Mouse (Mus musculus): ENCODE results near the gene Igfbp7. TPM values are rescaled to one million over a fixed set of nuclear protein-coding genes. Genes with fewer than 3 reads are reported as not detected.

Igfbp7 gene
- polyA plus RNA-seq, 1 experiment: 0.20 TPM

DNA sequence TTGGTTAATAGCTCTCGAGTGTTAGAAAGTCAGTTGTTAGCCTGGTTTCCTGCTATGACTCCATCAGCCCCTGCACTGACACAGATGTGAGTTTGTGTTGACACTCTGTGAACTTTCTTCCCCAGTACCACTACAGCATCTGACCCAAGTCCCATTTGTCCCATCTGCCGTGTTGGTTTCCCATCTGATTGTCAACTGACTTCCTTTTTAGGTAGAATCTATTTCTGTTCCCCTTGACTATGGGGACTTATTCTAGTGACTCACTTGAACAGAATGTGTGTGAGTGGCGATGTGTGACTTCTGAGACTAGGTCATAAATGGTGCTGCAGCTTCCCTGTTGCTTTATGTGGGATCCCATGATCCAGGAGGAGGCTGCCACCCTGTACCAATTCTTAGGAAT is 32.9 kb downstream of the Igfbp7 start:
- Histone ChIP-seq H3K9me3 (ENCODE audit: control insufficient read depth, low read length) (no peaks in the 10 kb centered on the region), H3K4me1 (ENCODE audit: control insufficient read depth) (no peaks in the 10 kb centered on the region), H3K36me3 (ENCODE audit: control insufficient read depth) (no peaks in the 10 kb centered on the region), H3K27me3 (ENCODE audit: control insufficient read depth) (no peaks in the 10 kb centered on the region), H3K4me3 (replicated peaks) (no peak overlapping the region)
- no peak for TF ChIP-seq TAL1 (IDR thresholded peaks at IDR 0.05; ENCODE audit: low read length)
- no peak for TF ChIP-seq GATA1 (IDR thresholded peaks at IDR 0.05; ENCODE audit: low read length)

DNA sequence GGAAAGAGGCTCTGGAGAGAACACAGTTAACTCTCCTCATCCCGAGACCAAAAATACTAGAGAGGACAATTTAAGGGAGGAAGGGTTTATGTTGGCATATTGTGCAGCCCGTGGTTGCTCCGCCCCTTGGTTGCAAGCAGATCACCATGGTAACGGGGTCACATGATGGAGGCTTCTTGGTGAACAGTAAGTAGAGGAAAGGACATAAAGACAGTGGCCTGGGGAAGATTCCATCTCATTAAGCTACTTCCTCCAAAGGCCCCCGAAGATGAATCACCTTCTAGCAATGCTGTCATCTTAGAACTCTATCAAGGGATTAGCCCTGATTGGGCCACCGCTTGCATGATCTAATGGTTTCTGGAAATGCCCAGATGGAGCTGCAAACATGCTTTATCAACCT is 35.1 kb downstream of the Igfbp7 start:
- Histone ChIP-seq H3K9me3 (ENCODE audit: control insufficient read depth, low read length) (no peaks in the 10 kb centered on the region), H3K27me3 (ENCODE audit: control insufficient read depth) (no peaks in the 10 kb centered on the region), H3K4me3 (replicated peaks) (no peak overlapping the region), H3K4me1 (ENCODE audit: control insufficient read depth) (no peaks in the 10 kb centered on the region), H3K36me3 (ENCODE audit: control insufficient read depth) (no peaks in the 10 kb centered on the region)
- TF ChIP-seq TAL1 (IDR thresholded peaks at IDR 0.05; ENCODE audit: low read length) (no peak), GATA1 (IDR thresholded peaks at IDR 0.05; ENCODE audit: low read length) (no peak)

DNA sequence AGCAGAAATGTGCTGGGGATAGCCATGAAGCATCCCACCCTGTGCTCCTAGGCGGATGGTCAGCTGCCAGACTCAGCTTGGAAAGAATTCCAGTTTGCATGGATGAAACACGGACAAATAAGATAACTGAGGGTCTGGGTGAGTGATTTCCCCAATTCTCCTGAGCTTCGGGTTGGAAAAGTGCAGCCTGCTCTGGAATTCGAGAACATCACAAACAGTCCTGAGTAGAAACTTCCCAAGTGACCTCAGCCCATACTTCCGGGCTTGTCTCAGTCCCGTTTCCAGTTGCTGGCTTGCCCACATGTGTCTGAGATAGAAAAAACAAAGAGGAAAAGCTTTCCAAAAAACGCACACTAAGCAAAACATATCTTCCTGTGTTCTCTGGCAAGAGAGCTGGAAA is 35.6 kb downstream of the Igfbp7 start:
- H3K36me3 ChIP-seq (ENCODE audit: control insufficient read depth): no peaks in the 10 kb centered on the region
- H3K9me3 ChIP-seq (ENCODE audit: control insufficient read depth, low read length): no peaks in the 10 kb centered on the region
- no peaks in the 10 kb centered on the region for H3K4me1 ChIP-seq (ENCODE audit: control insufficient read depth)
- no peak overlapping the region for H3K4me3 ChIP-seq (replicated peaks)
- no peak for TF ChIP-seq TAL1 (IDR thresholded peaks at IDR 0.05; ENCODE audit: low read length)
- TF ChIP-seq GATA1 (IDR thresholded peaks at IDR 0.05; ENCODE audit: low read length): no peak
- no peaks in the 10 kb centered on the region for H3K27me3 ChIP-seq (ENCODE audit: control insufficient read depth)

DNA sequence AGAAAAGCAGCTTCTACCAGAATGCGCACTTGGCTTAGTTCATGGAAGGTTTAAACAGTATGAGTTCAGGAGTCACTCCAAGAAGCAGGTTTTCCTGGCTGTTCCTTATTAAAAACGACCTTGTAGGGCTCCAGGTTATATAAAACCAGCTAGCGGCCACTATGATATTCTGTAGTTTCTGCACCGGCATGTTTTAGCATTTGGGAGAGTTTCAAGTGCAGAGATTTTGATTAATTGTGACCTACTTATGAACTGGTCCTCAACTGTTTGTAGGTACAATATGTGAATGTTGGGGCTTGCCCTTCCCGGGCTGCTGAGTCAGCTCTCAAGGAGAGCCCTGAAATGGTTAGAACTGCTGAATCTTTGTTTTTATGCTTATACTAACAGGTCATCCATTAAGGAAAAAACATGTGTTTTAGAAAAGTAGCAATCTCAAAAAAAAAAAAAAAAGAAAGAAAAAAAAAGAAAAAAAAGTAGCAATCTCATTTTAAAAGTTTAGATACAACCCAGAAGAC is 37.4 kb downstream of the Igfbp7 start:
- no peaks in the 10 kb centered on the region for H3K9me3 ChIP-seq (ENCODE audit: control insufficient read depth, low read length)
- H3K27me3 ChIP-seq (ENCODE audit: control insufficient read depth): no peaks in the 10 kb centered on the region
- no peak overlapping the region for H3K4me3 ChIP-seq (replicated peaks)
- no peaks in the 10 kb centered on the region for H3K4me1 ChIP-seq (ENCODE audit: control insufficient read depth)
- H3K36me3 ChIP-seq (ENCODE audit: control insufficient read depth): no peaks in the 10 kb centered on the region
- TF ChIP-seq GATA1 (IDR thresholded peaks at IDR 0.05; ENCODE audit: low read length) (no peak), TAL1 (IDR thresholded peaks at IDR 0.05; ENCODE audit: low read length) (no peak)

DNA sequence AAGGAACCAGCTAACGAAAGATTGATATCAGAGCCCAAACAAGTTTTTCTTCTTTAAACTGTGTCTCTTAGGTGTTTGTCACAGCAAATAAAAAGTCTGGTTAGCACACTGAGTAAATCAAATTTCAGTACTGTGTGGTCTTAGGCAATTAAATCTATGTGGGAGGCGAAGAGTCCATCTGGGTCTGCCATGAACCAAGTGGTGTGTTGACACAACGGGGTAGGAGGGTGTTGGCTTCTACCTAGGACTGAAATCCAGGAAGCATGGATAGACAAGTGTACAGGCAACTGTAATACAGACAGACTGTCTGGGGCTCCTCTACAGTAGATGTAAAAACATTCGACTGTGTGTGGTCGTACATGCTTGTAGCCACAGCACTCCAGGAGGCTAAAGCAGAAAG is 38.4 kb downstream of the Igfbp7 start:
- H3K4me3 ChIP-seq (replicated peaks): no peak overlapping the region
- H3K4me1 ChIP-seq (ENCODE audit: control insufficient read depth): no peaks in the 10 kb centered on the region
- no peak for TF ChIP-seq GATA1 (IDR thresholded peaks at IDR 0.05; ENCODE audit: low read length)
- no peak for TF ChIP-seq TAL1 (IDR thresholded peaks at IDR 0.05; ENCODE audit: low read length)
- H3K27me3 ChIP-seq (ENCODE audit: control insufficient read depth): no peaks in the 10 kb centered on the region
- no peaks in the 10 kb centered on the region for H3K9me3 ChIP-seq (ENCODE audit: control insufficient read depth, low read length)
- no peaks in the 10 kb centered on the region for H3K36me3 ChIP-seq (ENCODE audit: control insufficient read depth)

DNA sequence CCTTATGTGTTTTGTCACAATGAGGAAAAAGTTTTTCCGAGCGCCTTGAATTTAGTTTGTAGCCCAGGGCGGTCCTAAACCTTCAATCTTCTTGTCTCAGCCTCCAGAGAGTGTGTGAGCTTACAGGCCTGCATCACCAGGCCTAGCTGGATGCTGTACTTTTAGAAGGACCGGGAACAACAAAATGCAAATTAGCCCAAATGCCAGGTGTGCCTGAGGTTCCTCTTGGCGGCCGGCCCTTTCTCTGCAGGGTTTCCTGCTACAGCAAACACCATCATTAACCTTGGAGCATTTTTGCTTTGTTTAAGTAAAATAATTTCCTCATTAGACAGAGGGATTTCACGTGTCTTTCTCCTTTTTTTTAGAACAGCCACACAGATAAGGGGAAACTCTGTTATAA is 39.6 kb downstream of the Igfbp7 start:
- H3K9me3 ChIP-seq (ENCODE audit: control insufficient read depth, low read length): no peaks in the 10 kb centered on the region
- no peak for TF ChIP-seq TAL1 (IDR thresholded peaks at IDR 0.05; ENCODE audit: low read length)
- TF ChIP-seq GATA1 (IDR thresholded peaks at IDR 0.05; ENCODE audit: low read length): no peak
- no peak overlapping the region for H3K4me3 ChIP-seq (replicated peaks)
- no peaks in the 10 kb centered on the region for H3K4me1 ChIP-seq (ENCODE audit: control insufficient read depth)
- H3K36me3 ChIP-seq (ENCODE audit: control insufficient read depth): no peaks in the 10 kb centered on the region
- no peaks in the 10 kb centered on the region for H3K27me3 ChIP-seq (ENCODE audit: control insufficient read depth)

DNA sequence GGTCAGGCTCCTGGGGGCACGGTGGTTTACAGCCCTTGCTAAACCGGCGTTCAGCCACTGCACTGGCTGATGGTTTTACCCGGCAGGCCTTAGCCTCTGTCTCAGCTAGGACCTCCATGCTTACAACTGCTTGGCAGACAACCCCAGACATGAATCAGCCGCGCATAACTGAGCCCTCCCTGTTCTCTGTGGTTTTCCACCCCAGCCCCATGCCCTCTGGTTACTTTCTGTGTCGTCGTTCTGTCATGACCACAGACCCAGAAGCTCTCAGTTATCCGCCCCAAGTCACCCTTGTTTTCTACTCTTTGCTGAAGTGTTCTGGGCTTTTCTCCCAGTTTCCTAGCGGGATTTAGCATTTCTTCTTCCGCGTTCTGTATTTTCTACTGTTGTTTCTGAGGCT is 40.2 kb downstream of the Igfbp7 start:
- TF ChIP-seq GATA1 (IDR thresholded peaks at IDR 0.05; ENCODE audit: low read length): no peak
- TF ChIP-seq TAL1 (IDR thresholded peaks at IDR 0.05; ENCODE audit: low read length): no peak
- Histone ChIP-seq H3K27me3 (ENCODE audit: control insufficient read depth) (no peaks in the 10 kb centered on the region), H3K4me3 (replicated peaks) (no peak overlapping the region), H3K9me3 (ENCODE audit: control insufficient read depth, low read length) (no peaks in the 10 kb centered on the region), H3K36me3 (ENCODE audit: control insufficient read depth) (no peaks in the 10 kb centered on the region), H3K4me1 (ENCODE audit: control insufficient read depth) (no peaks in the 10 kb centered on the region)

DNA sequence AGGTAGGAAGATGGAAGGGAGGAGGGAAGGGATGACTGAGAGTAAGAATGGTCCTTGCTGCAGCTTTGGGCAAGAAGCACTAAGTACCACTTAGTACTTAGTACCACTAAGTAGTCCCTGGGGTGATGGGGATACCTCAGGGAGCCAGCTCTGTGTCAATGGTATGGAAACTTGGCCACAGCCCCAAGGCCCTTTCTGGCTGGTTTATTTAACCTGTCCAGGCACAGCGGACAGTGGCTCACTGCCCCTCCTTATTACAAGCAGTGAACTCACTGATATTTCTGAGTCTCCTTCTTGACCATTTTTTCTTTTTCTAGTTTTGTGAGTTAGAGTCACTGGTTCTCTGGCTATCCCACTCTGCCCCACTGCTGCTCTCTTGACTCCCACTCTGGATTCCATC is 40.7 kb downstream of the Igfbp7 start:
- no peak for TF ChIP-seq GATA1 (IDR thresholded peaks at IDR 0.05; ENCODE audit: low read length)
- TF ChIP-seq TAL1 (IDR thresholded peaks at IDR 0.05; ENCODE audit: low read length): no peak
- Histone ChIP-seq H3K9me3 (ENCODE audit: control insufficient read depth, low read length) (no peaks in the 10 kb centered on the region), H3K4me1 (ENCODE audit: control insufficient read depth) (no peaks in the 10 kb centered on the region), H3K36me3 (ENCODE audit: control insufficient read depth) (no peaks in the 10 kb centered on the region), H3K4me3 (replicated peaks) (no peak overlapping the region), H3K27me3 (ENCODE audit: control insufficient read depth) (no peaks in the 10 kb centered on the region)

DNA sequence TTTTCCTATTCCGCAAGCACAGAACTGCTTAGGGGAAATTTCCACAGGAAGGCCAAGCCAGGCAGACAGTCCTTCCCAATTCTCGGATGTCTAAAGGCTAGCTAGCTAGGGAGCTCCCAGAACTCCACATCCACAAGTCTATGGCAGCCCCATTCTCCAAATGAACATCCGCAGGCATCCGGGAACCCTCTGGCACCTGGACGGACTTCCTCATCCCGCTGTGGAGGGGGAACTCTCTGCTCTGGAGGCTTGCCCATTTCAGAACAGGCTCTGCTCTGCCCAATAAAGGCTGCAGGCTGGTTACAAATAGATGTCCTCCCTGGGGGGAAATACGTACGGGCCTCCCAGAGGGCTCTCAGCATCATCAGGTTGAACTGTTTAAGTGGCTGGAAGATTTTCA is 41.5 kb downstream of the Igfbp7 start:
- TF ChIP-seq GATA1 (IDR thresholded peaks at IDR 0.05; ENCODE audit: low read length) (no peak), TAL1 (IDR thresholded peaks at IDR 0.05; ENCODE audit: low read length) (no peak)
- Histone ChIP-seq H3K36me3 (ENCODE audit: control insufficient read depth) (no peaks in the 10 kb centered on the region), H3K4me1 (ENCODE audit: control insufficient read depth) (no peaks in the 10 kb centered on the region), H3K4me3 (replicated peaks) (no peak overlapping the region), H3K27me3 (ENCODE audit: control insufficient read depth) (no peaks in the 10 kb centered on the region), H3K9me3 (ENCODE audit: control insufficient read depth, low read length) (no peaks in the 10 kb centered on the region)

DNA sequence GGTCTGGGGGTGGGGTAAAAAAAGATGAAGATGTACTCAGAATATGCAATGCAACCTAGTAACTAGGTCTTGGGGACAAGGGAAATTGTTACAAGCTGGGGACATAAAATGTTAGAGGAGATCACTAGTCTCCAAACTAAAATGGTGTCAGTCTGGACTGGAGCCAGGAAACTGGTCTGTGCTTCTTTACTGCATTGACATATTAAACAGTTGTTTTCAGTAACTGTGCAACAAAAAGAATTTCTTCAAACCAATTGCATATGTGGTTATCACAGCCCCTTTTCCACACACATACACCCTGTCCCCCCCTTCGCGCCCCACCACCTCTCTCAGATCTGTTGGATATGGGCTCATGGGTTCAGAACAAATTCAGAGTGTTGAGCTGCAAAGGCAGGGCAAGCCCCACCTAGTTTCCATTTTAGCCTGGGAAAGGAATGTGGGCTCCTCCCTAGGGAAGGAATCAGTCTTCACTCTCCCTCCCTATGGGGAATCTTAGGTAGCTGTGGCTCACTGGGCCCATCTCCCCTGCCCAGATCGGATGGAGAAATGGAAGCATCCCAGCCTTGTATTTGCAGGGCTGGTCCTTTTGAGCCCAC is 43.3 kb downstream of the Igfbp7 start:
- Histone ChIP-seq H3K27me3 (ENCODE audit: control insufficient read depth) (0 out of 2 replicates have a peak, but pooled peaks cover 3% of the 10 kb centered on the region), H3K9me3 (ENCODE audit: control insufficient read depth, low read length) (no peaks in the 10 kb centered on the region), H3K36me3 (ENCODE audit: control insufficient read depth) (no peaks in the 10 kb centered on the region), H3K4me1 (ENCODE audit: control insufficient read depth) (no peaks in the 10 kb centered on the region), H3K4me3 (replicated peaks) (no peak overlapping the region)
- TF ChIP-seq GATA1 (IDR thresholded peaks at IDR 0.05; ENCODE audit: low read length) (no peak), TAL1 (IDR thresholded peaks at IDR 0.05; ENCODE audit: low read length) (no peak)
